Mouse (Mus musculus) myocyte (in vitro differentiated cells): ENCODE data around the gene Morn5. TPM values are rescaled to one million over a fixed set of nuclear protein-coding genes. Genes with fewer than 3 reads are reported as not detected.

Experiments used
- H3K27me3 ChIP-seq: one replicate; pipeline ENCODE4 v1.6.1; 2011; ENCODE audit not compliant: control insufficient read depth, insufficient read depth, insufficient read length
- H3K36me3 ChIP-seq: one replicate; pipeline ENCODE4 v1.6.1; 2011; ENCODE audit not compliant: control insufficient read depth, insufficient read depth
- H3K4me2 ChIP-seq: one replicate; pipeline ENCODE4 v1.6.1; 2011; ENCODE audit warnings: low read depth, control low read depth
- H3K4me3 ChIP-seq: one replicate; pipeline ENCODE4 v1.5.1; 2011; ENCODE audit warnings: mild to moderate bottlenecking, control low read depth, moderate library complexity
- H3K79me2 ChIP-seq: one replicate; pipeline ENCODE4 v1.6.1; 2011; ENCODE audit not compliant: control insufficient read depth, insufficient read depth
- H3ac ChIP-seq: one replicate; pipeline ENCODE4 v1.6.1; 2011; ENCODE audit not compliant: control insufficient read depth, insufficient read length
- CEBPB ChIP-seq: IDR thresholded peaks from 2 replicates; pipeline ENCODE4 v1.6.1; 2011; ENCODE audit warnings: mild to moderate bottlenecking, moderate library complexity; ENCODE audit not compliant: poor library complexity, insufficient read depth, severe bottlenecking
- E2F4 ChIP-seq: IDR thresholded peaks from one replicate; pipeline ENCODE4 v1.6.1; 2011; ENCODE audit warnings: mild to moderate bottlenecking, control low read depth, moderate library complexity; ENCODE audit not compliant: insufficient read depth
- MAX ChIP-seq: IDR thresholded peaks from one replicate; pipeline ENCODE4 v1.6.1; 2011; ENCODE audit warnings: low read depth, mild to moderate bottlenecking, control low read depth
- MYOD1 ChIP-seq, 3 experiments: IDR thresholded peaks; one replicate each; pipeline ENCODE4 v1.6.1; 2011; ENCODE audit warnings: control low read depth in 2 of 3, low read depth in 2 of 3, mild to moderate bottlenecking in 2 of 3, moderate library complexity in 1 of 3; ENCODE audit not compliant: insufficient read length in 2 of 3, control insufficient read depth in 1 of 3
- MYOG ChIP-seq, 3 experiments: IDR thresholded peaks; one replicate each; pipeline ENCODE4 v1.6.1; 2011; ENCODE audit warnings: control low read depth in 2 of 3, low read depth in 2 of 3, mild to moderate bottlenecking in 2 of 3; ENCODE audit not compliant: insufficient read length in 2 of 3, control insufficient read depth in 1 of 3, insufficient read depth in 1 of 3
- POLR2A ChIP-seq: IDR thresholded peaks from one replicate; pipeline ENCODE4 v1.6.1; 2011; ENCODE audit warnings: low read depth, mild to moderate bottlenecking, control low read depth, moderate library complexity; ENCODE audit not compliant: insufficient read length
- POLR2AphosphoS2 ChIP-seq: IDR thresholded peaks from one replicate; pipeline ENCODE4 v1.6.1; 2011; ENCODE audit warnings: low read depth, control low read depth; ENCODE audit not compliant: insufficient read length
- REST ChIP-seq: IDR thresholded peaks from one replicate; pipeline ENCODE4 v1.6.1; 2011; ENCODE audit warnings: mild to moderate bottlenecking, control low read depth, moderate library complexity; ENCODE audit not compliant: insufficient read depth, insufficient read length
- SRF ChIP-seq: IDR thresholded peaks from one replicate; pipeline ENCODE4 v1.6.1; 2011; ENCODE audit warnings: low read depth; ENCODE audit not compliant: control insufficient read depth, insufficient read length
- TCF12 ChIP-seq: IDR thresholded peaks from one replicate; pipeline ENCODE4 v1.6.1; 2011; ENCODE audit warnings: mild to moderate bottlenecking, control low read depth; ENCODE audit not compliant: poor library complexity, insufficient read depth, severe bottlenecking
- TCF3 ChIP-seq: IDR thresholded peaks from one replicate; pipeline ENCODE4 v1.6.1; 2011; ENCODE audit warnings: low read depth, control low read depth; ENCODE audit not compliant: insufficient read length
- USF1 ChIP-seq: IDR thresholded peaks from one replicate; pipeline ENCODE4 v1.6.1; 2011; ENCODE audit warnings: low read depth, mild to moderate bottlenecking, control low read depth, moderate library complexity
- polyA plus RNA-seq: library from polyadenylated mRNA; unstranded; fragments of >200 nt; fragmentation: generic; extraction: Trizol; gene quantifications from one replicate; pipeline ENCODE4 v1.2.1, GENCODE M21; 2012; ENCODE audit warnings: missing spikeins

The Morn5 gene
- polyA plus RNA-seq, 1 experiment = 0.16 TPM

DNA sequence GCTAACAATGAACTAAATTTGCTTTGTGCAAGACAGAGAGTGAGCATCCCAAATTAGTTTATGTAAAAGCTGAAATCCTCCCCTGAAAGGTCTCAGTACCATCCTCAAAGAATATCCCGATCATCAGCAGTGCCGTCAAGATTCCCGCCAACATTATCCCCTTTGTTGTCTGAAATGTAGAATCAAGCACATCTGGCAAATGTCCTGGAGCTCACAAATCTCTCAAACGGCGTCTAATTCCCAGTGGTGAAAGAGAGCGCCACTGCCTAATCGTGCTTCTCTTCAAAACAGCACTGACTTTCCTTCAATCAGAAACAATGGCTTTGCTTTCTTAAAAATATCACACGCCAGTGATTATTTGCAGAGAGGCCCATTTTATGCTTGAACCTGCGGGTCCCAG, 17.9 kb downstream of the Morn5 start:
- no peaks in the 10 kb centered on the region for H3K36me3 ChIP-seq
- H3ac ChIP-seq = no peak overlapping the region
- H3K27me3 ChIP-seq = peaks cover 26% of the 10 kb centered on the region
- no peak overlapping the region for H3K4me3 ChIP-seq
- no peak overlapping the region for H3K4me2 ChIP-seq
- H3K79me2 ChIP-seq = no peaks in the 10 kb centered on the region
- no peak for TF ChIP-seq POLR2A
- TF ChIP-seq CEBPB = no peak
- TF ChIP-seq SRF = no peak
- no peak for TF ChIP-seq POLR2AphosphoS2
- TF ChIP-seq USF1 = no peak
- TF ChIP-seq E2F4 = no peak
- TF ChIP-seq MYOD1 (IDR thresholded peaks at IDR 0.05; ENCODE audit: control insufficient read depth in 1 of 3, insufficient read length in 2 of 3, low read depth in 2 of 3) = no peak
- no peak for TF ChIP-seq MYOG (IDR thresholded peaks at IDR 0.05; ENCODE audit: control insufficient read depth in 1 of 3, insufficient read depth in 1 of 3, insufficient read length in 2 of 3, low read depth in 2 of 3)
- no peak for TF ChIP-seq REST
- no peak for TF ChIP-seq TCF3
- TF ChIP-seq MAX = no peak
- no peak for TF ChIP-seq TCF12

DNA sequence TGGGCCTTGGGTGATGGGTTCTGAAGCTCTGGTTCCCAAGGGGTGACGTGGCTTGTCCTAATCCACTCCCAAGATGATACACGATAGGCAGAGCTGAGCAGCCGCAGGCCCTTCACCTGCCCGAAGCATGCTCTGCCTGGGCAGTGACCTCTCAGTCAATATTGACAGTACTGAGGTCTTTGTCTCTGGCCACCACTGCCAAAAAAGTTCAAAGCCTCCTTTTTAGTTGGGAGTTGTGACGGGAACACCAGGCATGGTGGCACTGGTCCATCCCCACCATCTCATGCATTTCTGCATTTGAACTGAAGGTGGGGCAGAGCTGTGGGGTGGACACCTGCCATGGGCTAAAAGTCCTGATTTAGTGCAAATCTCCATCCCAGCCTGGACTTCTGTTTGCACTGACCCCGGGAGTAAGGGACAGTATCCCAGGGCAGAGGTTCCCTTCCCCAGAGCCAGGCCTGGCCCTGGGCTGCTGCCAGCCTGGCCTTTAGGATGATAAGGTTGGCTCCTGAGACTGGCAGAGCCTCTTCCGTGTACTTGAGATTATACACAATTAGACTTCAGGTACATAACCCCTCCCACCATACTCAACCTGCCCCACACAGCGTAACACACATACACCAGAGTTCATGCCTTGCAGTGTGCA, 22.5 kb downstream of the Morn5 start:
- Histone ChIP-seq H3K4me3 (no peak overlapping the region), H3ac (no peak overlapping the region), H3K36me3 (no peaks in the 10 kb centered on the region), H3K27me3 (peaks cover 22% of the 10 kb centered on the region), H3K79me2 (no peaks in the 10 kb centered on the region), H3K4me2 (no peak overlapping the region)
- TF ChIP-seq USF1 (no peak), POLR2AphosphoS2 (no peak)

DNA sequence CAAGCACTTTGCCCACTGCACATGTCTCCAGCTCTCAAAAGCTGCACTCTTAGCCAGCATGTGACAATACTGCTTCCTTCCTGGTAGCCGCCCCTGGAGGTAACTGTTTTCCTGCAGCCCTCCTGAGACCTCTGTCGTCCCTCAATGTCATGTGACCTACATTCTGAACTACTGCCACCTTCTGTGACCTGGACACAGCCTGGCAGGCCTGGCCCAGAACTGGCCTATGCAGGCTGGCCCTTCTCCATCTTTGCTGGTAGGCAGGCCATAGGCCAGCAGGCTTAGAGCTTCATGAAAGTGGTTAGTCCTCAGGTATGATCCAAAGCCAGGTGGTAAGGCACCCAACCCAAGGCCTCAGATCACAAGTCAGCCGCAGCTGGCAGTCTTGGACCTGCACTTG, 24.5 kb downstream of the Morn5 start:
- Histone ChIP-seq H3K36me3 (no peaks in the 10 kb centered on the region), H3ac (no peak overlapping the region)

DNA sequence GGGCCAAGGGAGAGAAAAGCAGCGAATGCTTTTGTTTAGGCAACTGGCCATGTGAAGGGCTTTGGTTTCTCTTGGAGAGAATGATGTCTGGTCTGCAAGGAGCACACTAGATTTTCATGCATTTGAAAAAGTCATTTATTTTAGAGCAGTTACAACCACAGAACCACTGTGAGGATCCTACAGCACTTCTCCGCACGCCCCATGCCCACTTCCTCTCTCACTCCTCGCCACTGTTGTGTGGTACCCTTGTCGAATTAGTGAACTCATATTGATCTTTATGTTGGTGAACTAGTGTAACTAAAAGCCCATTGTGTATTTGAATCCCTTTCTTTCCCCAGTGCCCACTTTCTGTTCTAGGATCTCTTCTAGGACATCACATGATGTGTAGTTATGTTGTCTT, 26.0 kb downstream of the Morn5 start:
- Histone ChIP-seq H3K4me2 (no peak overlapping the region), H3K27me3 (peaks cover 10% of the 10 kb centered on the region), H3K4me3 (no peak overlapping the region), H3K79me2 (no peaks in the 10 kb centered on the region), H3ac (no peak overlapping the region), H3K36me3 (no peaks in the 10 kb centered on the region)
- TF ChIP-seq MAX = no peak
- TF ChIP-seq MYOD1 (IDR thresholded peaks at IDR 0.05; ENCODE audit: control insufficient read depth in 1 of 3, insufficient read length in 2 of 3, low read depth in 2 of 3) = no peak
- no peak for TF ChIP-seq TCF12

More for the DNA sequence above, 24.5 kb downstream of the Morn5 start:
- no peaks in the 10 kb centered on the region for H3K79me2 ChIP-seq
- H3K27me3 ChIP-seq = peaks cover 16% of the 10 kb centered on the region
- H3K4me2 ChIP-seq = no peak overlapping the region
- no peak overlapping the region for H3K4me3 ChIP-seq
- no peak for TF ChIP-seq SRF

DNA sequence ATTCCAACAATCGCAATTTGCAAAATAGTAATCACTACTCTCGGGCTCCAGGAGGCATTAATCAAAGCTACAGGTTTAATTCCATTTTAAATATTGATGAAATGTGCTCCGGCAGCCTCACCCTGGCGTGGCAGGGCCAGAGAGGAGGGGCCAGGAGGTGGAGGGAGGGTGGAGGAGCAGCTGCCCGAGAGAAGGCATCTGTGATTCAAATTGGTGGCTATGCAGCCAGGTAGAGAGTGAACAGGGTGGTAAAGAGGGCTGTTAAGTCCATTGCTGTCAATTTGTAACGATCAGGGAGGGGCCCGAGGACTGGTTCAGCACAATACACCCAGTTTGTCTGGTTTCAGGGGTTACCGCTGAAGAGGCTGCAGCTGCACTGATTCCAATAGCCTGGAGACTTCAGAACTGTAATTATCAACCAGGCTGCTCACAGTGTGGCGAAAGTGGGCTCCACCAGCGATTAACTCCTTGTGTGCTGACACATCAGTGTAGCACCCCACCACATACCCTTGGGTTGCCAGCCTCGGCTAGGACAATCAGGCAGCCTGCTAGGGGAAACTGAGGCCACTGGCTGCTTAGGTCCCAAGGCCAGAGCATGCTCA, 28.0 kb downstream of the Morn5 start:
- no peaks in the 10 kb centered on the region for H3K27me3 ChIP-seq
- H3K79me2 ChIP-seq = no peaks in the 10 kb centered on the region
- no peak overlapping the region for H3ac ChIP-seq
- H3K36me3 ChIP-seq = no peaks in the 10 kb centered on the region
- TF ChIP-seq MYOG (IDR thresholded peaks at IDR 0.05; ENCODE audit: control insufficient read depth in 1 of 3, insufficient read depth in 1 of 3, insufficient read length in 2 of 3, low read depth in 2 of 3) = no peak
- no peak for TF ChIP-seq POLR2A
- no peak for TF ChIP-seq USF1
- TF ChIP-seq MYOD1 (IDR thresholded peaks at IDR 0.05; ENCODE audit: control insufficient read depth in 1 of 3, insufficient read length in 2 of 3, low read depth in 2 of 3) = no peak
- no peak for TF ChIP-seq TCF12
- no peak for TF ChIP-seq MAX
- no peak for TF ChIP-seq E2F4
- TF ChIP-seq REST = no peak
- TF ChIP-seq TCF3 = no peak
- TF ChIP-seq CEBPB = no peak
- TF ChIP-seq SRF = no peak
- no peak for TF ChIP-seq POLR2AphosphoS2
- H3K4me3 ChIP-seq = no peak overlapping the region
- H3K4me2 ChIP-seq = no peak overlapping the region
